Mouse (Mus musculus): ENCODE measurements around the gene Zyg11a. TPM values are rescaled to one million over a fixed set of nuclear protein-coding genes. Genes with fewer than 3 reads are reported as not detected.
A peak's percentile ranks its signal among the peaks of the same experiment; 100 is the strongest.

Gene Zyg11a
- polyA plus RNA-seq, 1 experiment from 2014 or later: 0.31 TPM

GRCm38 (mm10) chr4:108219019-108219418 is 1.2 kb upstream of the Zyg11a start:
- peaks cover 29% of the 10 kb centered on the region for H3K27me3 ChIP-seq (ENCODE audit: control insufficient read depth, insufficient read depth, low read length)
- no peak overlapping the region for H3K27ac ChIP-seq (ENCODE audit: low read depth, low read length)
- 0 out of 2 replicates have a peak overlapping the region, but pooled peaks have one; percentile 7 for H3K4me2 ChIP-seq (replicated peaks; ENCODE audit: low read depth, low read length)
- ATAC-seq (ENCODE audit: low FRiP score) (no peak), DNase-seq (ENCODE audit: low spot score) (peak; percentile 48)
- WGBS: 4% methylated on average over 9 of the region's 9 CpGs
- no peak overlapping the region for H3K9ac ChIP-seq (ENCODE audit: low read depth, low read length)
- H3K36me3 ChIP-seq (ENCODE audit: control insufficient read depth, insufficient read depth, low read length): no peaks in the 10 kb centered on the region
- no peaks in the 10 kb centered on the region; the same call in 1 of the 2 replicates for H3K4me1 ChIP-seq (replicated peaks; ENCODE audit: control insufficient read depth, insufficient read depth, low read length)
- H3K4me3 ChIP-seq (ENCODE audit: low read depth, low read length): no peak overlapping the region
- H3K9me3 ChIP-seq (ENCODE audit: control insufficient read depth, low read length): no peaks in the 10 kb centered on the region

GRCm38 (mm10) chr4:108213023-108213422 is 4.8 kb downstream of the Zyg11a start:
- 83% methylated on average over 2 of the region's 2 CpGs for WGBS
- DNase-seq (ENCODE audit: low spot score): no peak
- no peak for ATAC-seq (ENCODE audit: low FRiP score)

GRCm38 (mm10) chr4:108204629-108205028 is 13.2 kb downstream of the Zyg11a start:
- Histone ChIP-seq H3K4me2 (replicated peaks; ENCODE audit: low read depth, low read length) (no peak overlapping the region), H3K4me3 (ENCODE audit: low read depth, low read length) (no peak overlapping the region), H3K4me1 (replicated peaks; ENCODE audit: control insufficient read depth, insufficient read depth, low read length) (no peaks in the 10 kb centered on the region), H3K27ac (ENCODE audit: low read depth, low read length) (no peak overlapping the region), H3K9ac (ENCODE audit: low read depth, low read length) (no peak overlapping the region), H3K27me3 (ENCODE audit: control insufficient read depth, insufficient read depth, low read length) (no peaks in the 10 kb centered on the region), H3K9me3 (ENCODE audit: control insufficient read depth, low read length) (no peaks in the 10 kb centered on the region), H3K36me3 (ENCODE audit: control insufficient read depth, insufficient read depth, low read length) (no peaks in the 10 kb centered on the region)
- no peak for ATAC-seq (ENCODE audit: low FRiP score)
- no peak for DNase-seq (ENCODE audit: low spot score)
- 91% methylated on average over 6 of the region's 6 CpGs for WGBS

More at GRCm38 (mm10) chr4:108213023-108213422, 4.8 kb downstream of the Zyg11a start:
- H3K9ac ChIP-seq (ENCODE audit: low read depth, low read length): no peak overlapping the region
- no peaks in the 10 kb centered on the region; the same call in 1 of the 2 replicates for H3K4me1 ChIP-seq (replicated peaks; ENCODE audit: control insufficient read depth, insufficient read depth, low read length)
- H3K4me2 ChIP-seq (replicated peaks; ENCODE audit: low read depth, low read length): no peak overlapping the region
- no peaks in the 10 kb centered on the region for H3K36me3 ChIP-seq (ENCODE audit: control insufficient read depth, insufficient read depth, low read length)
- H3K27ac ChIP-seq (ENCODE audit: low read depth, low read length): no peak overlapping the region
- H3K4me3 ChIP-seq (ENCODE audit: low read depth, low read length): no peak overlapping the region
- peaks cover 13% of the 10 kb centered on the region for H3K27me3 ChIP-seq (ENCODE audit: control insufficient read depth, insufficient read depth, low read length)
- H3K9me3 ChIP-seq (ENCODE audit: control insufficient read depth, low read length): no peaks in the 10 kb centered on the region

- Histone ChIP-seq H3K27me3 (ENCODE audit: control insufficient read depth, insufficient read depth, low read length) (no peaks in the 10 kb centered on the region), H3K4me1 (replicated peaks; ENCODE audit: control insufficient read depth, insufficient read depth, low read length) (no peaks in the 10 kb centered on the region), H3K4me2 (replicated peaks; ENCODE audit: low read depth, low read length) (no peak overlapping the region), H3K36me3 (ENCODE audit: control insufficient read depth, insufficient read depth, low read length) (no peaks in the 10 kb centered on the region), H3K9ac (ENCODE audit: low read depth, low read length) (no peak overlapping the region), H3K4me3 (ENCODE audit: low read depth, low read length) (no peak overlapping the region), H3K27ac (ENCODE audit: low read depth, low read length) (no peak overlapping the region), H3K9me3 (ENCODE audit: control insufficient read depth, low read length) (no peaks in the 10 kb centered on the region)
- 72% methylated on average over 2 of the region's 2 CpGs for WGBS
- no peak for ATAC-seq (ENCODE audit: low FRiP score)
- DNase-seq (ENCODE audit: low spot score): no peak
Measured at GRCm38 (mm10) chr4:108199236-108199635, 18.6 kb downstream of the Zyg11a start.

GRCm38 (mm10) chr4:108196277-108196855 is 21.5 kb downstream of the Zyg11a start:
- Histone ChIP-seq H3K27me3 (ENCODE audit: control insufficient read depth, insufficient read depth, low read length) (no peaks in the 10 kb centered on the region), H3K4me3 (ENCODE audit: low read depth, low read length) (no peak overlapping the region), H3K27ac (ENCODE audit: low read depth, low read length) (no peak overlapping the region), H3K4me1 (replicated peaks; ENCODE audit: control insufficient read depth, insufficient read depth, low read length) (no peaks in the 10 kb centered on the region), H3K36me3 (ENCODE audit: control insufficient read depth, insufficient read depth, low read length) (no peaks in the 10 kb centered on the region), H3K4me2 (replicated peaks; ENCODE audit: low read depth, low read length) (no peak overlapping the region), H3K9ac (ENCODE audit: low read depth, low read length) (no peak overlapping the region), H3K9me3 (ENCODE audit: control insufficient read depth, low read length) (no peaks in the 10 kb centered on the region)
- DNase-seq (ENCODE audit: low spot score): peak; percentile 3
- 58% methylated on average over 6 of the region's 6 CpGs for WGBS
- ATAC-seq (ENCODE audit: low FRiP score): no peak

GRCm38 (mm10) chr4:108192821-108193323 is 25.0 kb downstream of the Zyg11a start:
- Histone ChIP-seq H3K4me2 (replicated peaks; ENCODE audit: low read depth, low read length) (no peak overlapping the region), H3K4me3 (ENCODE audit: low read depth, low read length) (no peak overlapping the region), H3K27ac (ENCODE audit: low read depth, low read length) (no peak overlapping the region), H3K9ac (ENCODE audit: low read depth, low read length) (no peak overlapping the region), H3K9me3 (ENCODE audit: control insufficient read depth, low read length) (no peaks in the 10 kb centered on the region), H3K4me1 (replicated peaks; ENCODE audit: control insufficient read depth, insufficient read depth, low read length) (no peaks in the 10 kb centered on the region), H3K27me3 (ENCODE audit: control insufficient read depth, insufficient read depth, low read length) (no peaks in the 10 kb centered on the region), H3K36me3 (ENCODE audit: control insufficient read depth, insufficient read depth, low read length) (no peaks in the 10 kb centered on the region)
- ATAC-seq (ENCODE audit: low FRiP score): no peak
- no peak for DNase-seq (ENCODE audit: low spot score)
- 74% methylated on average over 2 of the region's 2 CpGs for WGBS

GRCm38 (mm10) chr4:108182278-108182677 is 35.6 kb downstream of the Zyg11a start:
- Histone ChIP-seq H3K4me1 (replicated peaks; ENCODE audit: control insufficient read depth, insufficient read depth, low read length) (no peaks in the 10 kb centered on the region), H3K27ac (ENCODE audit: low read depth, low read length) (no peak overlapping the region), H3K9ac (ENCODE audit: low read depth, low read length) (no peak overlapping the region), H3K4me3 (ENCODE audit: low read depth, low read length) (no peak overlapping the region), H3K27me3 (ENCODE audit: control insufficient read depth, insufficient read depth, low read length) (no peaks in the 10 kb centered on the region), H3K4me2 (replicated peaks; ENCODE audit: low read depth, low read length) (no peak overlapping the region), H3K9me3 (ENCODE audit: control insufficient read depth, low read length) (no peaks in the 10 kb centered on the region), H3K36me3 (ENCODE audit: control insufficient read depth, insufficient read depth, low read length) (no peaks in the 10 kb centered on the region)
- DNase-seq (ENCODE audit: low spot score): no peak
- 39% methylated on average over 1 of the region's 1 CpGs for WGBS
- ATAC-seq (ENCODE audit: low FRiP score): no peak

GRCm38 (mm10) chr4:108168056-108168455 is 49.8 kb downstream of the Zyg11a start:
- H3K9me3 ChIP-seq (ENCODE audit: control insufficient read depth, low read length): no peaks in the 10 kb centered on the region
- H3K4me1 ChIP-seq (replicated peaks; ENCODE audit: control insufficient read depth, insufficient read depth, low read length): no peaks in the 10 kb centered on the region
- no peak overlapping the region for H3K4me3 ChIP-seq (ENCODE audit: low read depth, low read length)
- WGBS: 85% methylated on average over 6 of the region's 6 CpGs
- DNase-seq (ENCODE audit: low spot score) (no peak), ATAC-seq (ENCODE audit: low FRiP score) (no peak)
- no peaks in the 10 kb centered on the region for H3K36me3 ChIP-seq (ENCODE audit: control insufficient read depth, insufficient read depth, low read length)
- no peak overlapping the region for H3K4me2 ChIP-seq (replicated peaks; ENCODE audit: low read depth, low read length)
- no peak overlapping the region for H3K9ac ChIP-seq (ENCODE audit: low read depth, low read length)
- H3K27me3 ChIP-seq (ENCODE audit: control insufficient read depth, insufficient read depth, low read length): no peaks in the 10 kb centered on the region; the same call in 1 of the 2 replicates
- no peak overlapping the region for H3K27ac ChIP-seq (ENCODE audit: low read depth, low read length)

GRCm38 (mm10) chr4:108166874-108167273 is 51.0 kb downstream of the Zyg11a start:
- WGBS: 90% methylated on average over 4 of the region's 4 CpGs
- ATAC-seq (ENCODE audit: low FRiP score) (no peak), DNase-seq (ENCODE audit: low spot score) (no peak)
- Histone ChIP-seq H3K27me3 (ENCODE audit: control insufficient read depth, insufficient read depth, low read length) (no peaks in the 10 kb centered on the region; the same call in 1 of the 2 replicates), H3K4me2 (replicated peaks; ENCODE audit: low read depth, low read length) (no peak overlapping the region), H3K27ac (ENCODE audit: low read depth, low read length) (no peak overlapping the region), H3K9ac (ENCODE audit: low read depth, low read length) (no peak overlapping the region), H3K9me3 (ENCODE audit: control insufficient read depth, low read length) (no peaks in the 10 kb centered on the region), H3K36me3 (ENCODE audit: control insufficient read depth, insufficient read depth, low read length) (no peaks in the 10 kb centered on the region), H3K4me1 (replicated peaks; ENCODE audit: control insufficient read depth, insufficient read depth, low read length) (no peaks in the 10 kb centered on the region), H3K4me3 (ENCODE audit: low read depth, low read length) (no peak overlapping the region)
